Mouse (Mus musculus): ENCODE results near the gene Ovol2. TPM values are rescaled to one million over a fixed set of nuclear protein-coding genes. Genes with fewer than 3 reads are reported as not detected.

Ovol2 gene
- polyA plus RNA-seq, 1 experiment, result 11.1 TPM

GRCm38 (mm10) chr2:144371566-144371965 is 39.6 kb upstream of the Ovol2 start:
- H3K9ac ChIP-seq (ENCODE audit: low read depth, poor library complexity, severe bottlenecking), result no peak overlapping the region
- no peak overlapping the region for H3K4me3 ChIP-seq (ENCODE audit: low read depth, low read length)
- H3K27me3 ChIP-seq (ENCODE audit: control insufficient read depth, insufficient read depth, low read length, poor library complexity, severe bottlenecking), result no peaks in the 10 kb centered on the region
- H3K27ac ChIP-seq (ENCODE audit: insufficient read depth, low read length), result no peak overlapping the region
- no peaks in the 10 kb centered on the region for H3K4me1 ChIP-seq (ENCODE audit: control insufficient read depth, insufficient read depth, low read length)
- no peaks in the 10 kb centered on the region for H3K9me3 ChIP-seq (replicated peaks; ENCODE audit: control insufficient read depth, insufficient read depth, low read length, poor library complexity, severe bottlenecking)
- TF ChIP-seq CTCF (IDR thresholded peaks at IDR 0.05; ENCODE audit: low read depth, low read length), result no peak
- peaks cover 16% of the 10 kb centered on the region for H3K36me3 ChIP-seq (ENCODE audit: control insufficient read depth, insufficient read depth, low read length, poor library complexity, severe bottlenecking)

GRCm38 (mm10) chr2:144369511-144369910 is 37.6 kb upstream of the Ovol2 start:
- no peak for TF ChIP-seq EP300 (IDR thresholded peaks at IDR 0.05; ENCODE audit: insufficient read depth, low read depth, low read length)
- no peak for TF ChIP-seq POLR2A (IDR thresholded peaks at IDR 0.05; ENCODE audit: insufficient read depth, low read length)
- Histone ChIP-seq H3K4me1 (ENCODE audit: control insufficient read depth, insufficient read depth, low read length) (no peaks in the 10 kb centered on the region), H3K4me3 (ENCODE audit: low read depth, low read length) (peak overlapping the region; percentile 100), H3K27me3 (ENCODE audit: control insufficient read depth, insufficient read depth, low read length, poor library complexity, severe bottlenecking) (no peaks in the 10 kb centered on the region), H3K9ac (ENCODE audit: low read depth, poor library complexity, severe bottlenecking) (peak overlapping the region; percentile 92), H3K27ac (ENCODE audit: insufficient read depth, low read length) (peak overlapping the region; percentile 90), H3K9me3 (replicated peaks; ENCODE audit: control insufficient read depth, insufficient read depth, low read length, poor library complexity, severe bottlenecking) (no peaks in the 10 kb centered on the region), H3K36me3 (ENCODE audit: control insufficient read depth, insufficient read depth, low read length, poor library complexity, severe bottlenecking) (peaks cover 8% of the 10 kb centered on the region)

GRCm38 (mm10) chr2:144369020-144369421 is 37.1 kb upstream of the Ovol2 start:
- Histone ChIP-seq H3K27ac (ENCODE audit: insufficient read depth, low read length) (peak overlapping the region; percentile 90), H3K4me3 (ENCODE audit: low read depth, low read length) (peak overlapping the region; percentile 100), H3K9me3 (replicated peaks; ENCODE audit: control insufficient read depth, insufficient read depth, low read length, poor library complexity, severe bottlenecking) (no peaks in the 10 kb centered on the region), H3K27me3 (ENCODE audit: control insufficient read depth, insufficient read depth, low read length, poor library complexity, severe bottlenecking) (no peaks in the 10 kb centered on the region), H3K36me3 (ENCODE audit: control insufficient read depth, insufficient read depth, low read length, poor library complexity, severe bottlenecking) (peaks cover 8% of the 10 kb centered on the region), H3K9ac (ENCODE audit: low read depth, poor library complexity, severe bottlenecking) (peak overlapping the region; percentile 92), H3K4me1 (ENCODE audit: control insufficient read depth, insufficient read depth, low read length) (no peaks in the 10 kb centered on the region)
- TF ChIP-seq POLR2A (IDR thresholded peaks at IDR 0.05; ENCODE audit: insufficient read depth, low read length) (no peak), CTCF (IDR thresholded peaks at IDR 0.05; ENCODE audit: low read depth, low read length) (no peak), EP300 (IDR thresholded peaks at IDR 0.05; ENCODE audit: insufficient read depth, low read depth, low read length) (peak; percentile 58; the same call in 1 of the 2 replicates)

- H3K27me3 ChIP-seq (ENCODE audit: control insufficient read depth, insufficient read depth, low read length, poor library complexity, severe bottlenecking), result no peaks in the 10 kb centered on the region
- no peaks in the 10 kb centered on the region for H3K4me1 ChIP-seq (ENCODE audit: control insufficient read depth, insufficient read depth, low read length)
- H3K27ac ChIP-seq (ENCODE audit: insufficient read depth, low read length), result peak within 1 kb of the TSS; percentile 99
- H3K36me3 ChIP-seq (ENCODE audit: control insufficient read depth, insufficient read depth, low read length, poor library complexity, severe bottlenecking), result peaks cover 8% of the 10 kb centered on the region
- TF ChIP-seq POLR2A (IDR thresholded peaks at IDR 0.05; ENCODE audit: insufficient read depth, low read length) (peak; percentile 35), EP300 (IDR thresholded peaks at IDR 0.05; ENCODE audit: insufficient read depth, low read depth, low read length) (peak; percentile 71; the same call in 1 of the 2 replicates), CTCF (IDR thresholded peaks at IDR 0.05; ENCODE audit: low read depth, low read length) (no peak)
- H3K4me3 ChIP-seq (ENCODE audit: low read depth, low read length), result peak within 1 kb of the TSS; percentile 100
- no peaks in the 10 kb centered on the region for H3K9me3 ChIP-seq (replicated peaks; ENCODE audit: control insufficient read depth, insufficient read depth, low read length, poor library complexity, severe bottlenecking)
- H3K9ac ChIP-seq (ENCODE audit: low read depth, poor library complexity, severe bottlenecking), result peak within 1 kb of the TSS; percentile 92
These were observed 36.6 kb upstream of the Ovol2 start, which contains the start of the genes Kat14 and Pet117 for GRCm38 (mm10) chr2:144368400-144369019. Kat14 (plus strand) TSS chr2:144368983. Pet117 (plus strand) TSS chr2:144368996.

- Histone ChIP-seq H3K9me3 (replicated peaks; ENCODE audit: control insufficient read depth, insufficient read depth, low read length, poor library complexity, severe bottlenecking) (no peaks in the 10 kb centered on the region), H3K4me1 (ENCODE audit: control insufficient read depth, insufficient read depth, low read length) (no peaks in the 10 kb centered on the region), H3K9ac (ENCODE audit: low read depth, poor library complexity, severe bottlenecking) (no peak overlapping the region), H3K27me3 (ENCODE audit: control insufficient read depth, insufficient read depth, low read length, poor library complexity, severe bottlenecking) (no peaks in the 10 kb centered on the region), H3K36me3 (ENCODE audit: control insufficient read depth, insufficient read depth, low read length, poor library complexity, severe bottlenecking) (no peaks in the 10 kb centered on the region), H3K4me3 (ENCODE audit: low read depth, low read length) (no peak overlapping the region), H3K27ac (ENCODE audit: insufficient read depth, low read length) (no peak overlapping the region)
- TF ChIP-seq CTCF (IDR thresholded peaks at IDR 0.05; ENCODE audit: low read depth, low read length) (no peak), POLR2A (IDR thresholded peaks at IDR 0.05; ENCODE audit: insufficient read depth, low read length) (no peak), EP300 (IDR thresholded peaks at IDR 0.05; ENCODE audit: insufficient read depth, low read depth, low read length) (no peak)
These were observed 20.9 kb upstream of the Ovol2 start for GRCm38 (mm10) chr2:144352843-144353242.

GRCm38 (mm10) chr2:144348525-144348924 is 16.6 kb upstream of the Ovol2 start:
- H3K4me1 ChIP-seq (ENCODE audit: control insufficient read depth, insufficient read depth, low read length), result no peaks in the 10 kb centered on the region
- no peak overlapping the region for H3K9ac ChIP-seq (ENCODE audit: low read depth, poor library complexity, severe bottlenecking)
- H3K36me3 ChIP-seq (ENCODE audit: control insufficient read depth, insufficient read depth, low read length, poor library complexity, severe bottlenecking), result no peaks in the 10 kb centered on the region
- H3K4me3 ChIP-seq (ENCODE audit: low read depth, low read length), result no peak overlapping the region
- no peaks in the 10 kb centered on the region for H3K9me3 ChIP-seq (replicated peaks; ENCODE audit: control insufficient read depth, insufficient read depth, low read length, poor library complexity, severe bottlenecking)
- no peak for TF ChIP-seq EP300 (IDR thresholded peaks at IDR 0.05; ENCODE audit: insufficient read depth, low read depth, low read length)
- TF ChIP-seq POLR2A (IDR thresholded peaks at IDR 0.05; ENCODE audit: insufficient read depth, low read length), result no peak
- peak; percentile 62 for TF ChIP-seq CTCF (IDR thresholded peaks at IDR 0.05; ENCODE audit: low read depth, low read length)
- H3K27me3 ChIP-seq (ENCODE audit: control insufficient read depth, insufficient read depth, low read length, poor library complexity, severe bottlenecking), result no peaks in the 10 kb centered on the region
- H3K27ac ChIP-seq (ENCODE audit: insufficient read depth, low read length), result no peak overlapping the region

Measured in ES-Bruce4 (cell line).